In the genomic region with DNA sequence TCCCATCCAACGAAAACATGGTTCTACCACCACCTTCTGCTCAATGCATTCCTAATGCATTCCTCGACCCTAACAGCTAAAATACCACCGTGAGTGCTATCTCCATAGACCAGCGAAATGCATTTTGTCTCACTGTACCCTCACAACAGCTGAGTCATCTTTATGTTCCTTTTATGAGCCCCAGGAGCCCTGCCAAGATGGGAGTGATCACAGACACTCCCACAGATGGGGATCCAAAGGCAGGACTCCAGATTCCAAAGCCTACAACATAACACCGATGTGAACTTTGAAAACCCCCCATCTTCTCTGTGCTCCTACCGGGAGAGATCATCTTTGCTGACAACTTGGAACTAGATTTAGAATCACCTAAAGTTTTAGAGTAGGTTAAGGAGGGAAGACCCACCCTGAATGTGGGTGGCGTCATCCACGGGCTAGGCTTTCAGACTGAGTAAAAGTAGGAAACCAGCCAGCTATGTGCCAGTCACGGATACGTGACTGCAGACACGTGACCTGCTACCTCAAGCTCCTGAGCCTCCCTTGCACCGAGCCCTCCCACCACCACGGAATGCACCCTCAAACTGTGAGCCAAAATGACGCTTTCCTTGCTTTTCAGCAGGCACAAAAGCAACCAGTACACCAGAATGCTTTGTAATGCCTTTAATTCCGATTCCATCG, we compare ENCODE assay signal across 9 mouse cellular contexts. TPM values are rescaled to one million over a fixed set of nuclear protein-coding genes. Genes with fewer than 3 reads are reported as not detected.
A peak's percentile ranks its signal among the peaks of the same experiment; 100 is the strongest.
DNase-seq lines count a peak whose midpoint lies in the region; ATAC-seq lines count a peak whose summit lies in the region.
"Had no signal": no experiment of that assay in that cellular context is flagged by ENCODE, and none has a peak within 500 bp of the region (broad histone marks: within the 10 kb centered on the region; RNA-seq: fewer than 3 reads in every experiment).

No protein-coding gene starts in this region.

- no peak overlapping the region for H3K4me2 ChIP-seq in midbrain, embryonic 11.5 days
- no peak overlapping the region for H3K4me2 ChIP-seq in midbrain, embryonic 14.5 days (ENCODE audit: low read length)

- peaks cover 19% of the 10 kb centered on the region; the same call in 1 of the 2 replicates for H3K4me1 ChIP-seq in midbrain, embryonic 11.5 days (ENCODE audit: control insufficient read depth, insufficient read depth, low read length)
- peaks cover 14% of the 10 kb centered on the region for H3K4me1 ChIP-seq in midbrain, embryonic 14.5 days (ENCODE audit: control insufficient read depth, insufficient read depth, low read length)

- H3K4me3 ChIP-seq in midbrain, embryonic 11.5 days (ENCODE audit: low read depth, low read length): no peak overlapping the region
- no peak overlapping the region for H3K4me3 ChIP-seq in midbrain, embryonic 14.5 days (replicated peaks; ENCODE audit: low read depth, low read length)

- no peak overlapping the region for H3K9ac ChIP-seq in midbrain, embryonic 11.5 days (ENCODE audit: low read length)
- H3K9ac ChIP-seq in midbrain, embryonic 14.5 days (replicated peaks; ENCODE audit: low read length): no peak overlapping the region

- H3K27me3 ChIP-seq in midbrain, embryonic 11.5 days (ENCODE audit: control insufficient read depth, insufficient read depth, low read length): no peaks in the 10 kb centered on the region
- H3K27me3 ChIP-seq in midbrain, embryonic 14.5 days (ENCODE audit: control insufficient read depth, insufficient read depth, low read length): no peaks in the 10 kb centered on the region
- H3K27me3 ChIP-seq: CH12.LX had no signal

- DNase-seq in frontal cortex, postnatal 14 days (ENCODE audit: low spot score in 2 of 2): no peak
- DNase-seq in midbrain, embryonic 11.5 days (ENCODE audit: low spot score, missing footprints): peak; percentile 19
- DNase-seq in midbrain, embryonic 14.5 days: no peak
- peak; percentile 48 for DNase-seq in kidney, postnatal 14 days
- DNase-seq in telencephalon, adult 2 months (ENCODE audit: low read depth, low spot score): peak; percentile 27
- DNase-seq in thymus, postnatal 4 days: no peak
- no peak for DNase-seq in embryo, embryonic 11 days

- no peaks in the 10 kb centered on the region for H3K9me3 ChIP-seq in midbrain, embryonic 11.5 days (ENCODE audit: control insufficient read depth, low read length)
- no peaks in the 10 kb centered on the region for H3K9me3 ChIP-seq in midbrain, embryonic 14.5 days (ENCODE audit: control insufficient read depth, low read length)

- H3K36me3 ChIP-seq in midbrain, embryonic 11.5 days (ENCODE audit: control insufficient read depth, insufficient read depth, low read length): no peaks in the 10 kb centered on the region
- H3K36me3 ChIP-seq in midbrain, embryonic 14.5 days (ENCODE audit: control insufficient read depth, insufficient read depth, low read length): no peaks in the 10 kb centered on the region

- ATAC-seq in frontal cortex, adult (ENCODE audit: low TSS enrichment): peak; percentile 26; the same call in 1 of the 2 replicates
- no peak for ATAC-seq in midbrain, embryonic 11.5 days (ENCODE audit: low FRiP score)
- no peak for ATAC-seq in midbrain, embryonic 14.5 days (ENCODE audit: low FRiP score, low TSS enrichment)

- no peak overlapping the region for H3K27ac ChIP-seq in midbrain, embryonic 11.5 days (ENCODE audit: low read depth, low read length)
- no peak overlapping the region for H3K27ac ChIP-seq in midbrain, embryonic 14.5 days (replicated peaks; ENCODE audit: low read depth, low read length)

- 92% methylated on average over 16 of the region's 16 CpGs for WGBS in midbrain, embryonic 11.5 days
- 94% methylated on average over 16 of the region's 16 CpGs for WGBS in midbrain, embryonic 14.5 days

RNA-seq across cellular contexts. Expression of a gene that starts 14.7 kb away (rescaled TPM):
- polyA plus RNA-seq in midbrain, embryonic 11.5 days (2014; fragmentation: Nextera tagmentation; extraction: Ambion mirVana): 1.1 and 1.5 TPM in 2 replicates
- 2.1 and 2.4 TPM in 2 replicates for polyA plus RNA-seq in midbrain, embryonic 14.5 days (2014; fragmentation: Nextera tagmentation; extraction: Ambion mirVana)

RNA-seq across cellular contexts. Expression of a gene that starts 17.2 kb away (rescaled TPM):
- polyA plus RNA-seq in midbrain, embryonic 11.5 days (2014; fragmentation: Nextera tagmentation; extraction: Ambion mirVana): 277 and 302 TPM in 2 replicates
- polyA plus RNA-seq in midbrain, embryonic 14.5 days (2014; fragmentation: Nextera tagmentation; extraction: Ambion mirVana): 160 and 162 TPM in 2 replicates

RNA-seq across cellular contexts. Expression of a gene that starts 33.2 kb away (rescaled TPM):
- 57.5 and 59.7 TPM in 2 replicates for polyA plus RNA-seq in midbrain, embryonic 11.5 days (2014; fragmentation: Nextera tagmentation; extraction: Ambion mirVana)
- 129 and 140 TPM in 2 replicates for polyA plus RNA-seq in midbrain, embryonic 14.5 days (2014; fragmentation: Nextera tagmentation; extraction: Ambion mirVana)

Comparison
In these comparisons a context has a peak if more than half of its experiments do, and no peak if none do; other contexts are left out.
1. DNase-seq: peak in midbrain, embryonic 11.5 days (single experiment), kidney, postnatal 14 days (single experiment) and telencephalon, adult 2 months (single experiment); none in frontal cortex, postnatal 14 days (0 of 2), midbrain, embryonic 14.5 days (single experiment), thymus, postnatal 4 days (single experiment) and embryo, embryonic 11 days (single experiment).